Mouse (Mus musculus) layer of hippocampus, adult 9-11 months (tissue): ENCODE data around the gene Aldoc.

Source experiments
- DNase-seq: peaks from one replicate; pipeline ENCODE4 v3.0.0; 2022

Aldoc gene

DNA sequence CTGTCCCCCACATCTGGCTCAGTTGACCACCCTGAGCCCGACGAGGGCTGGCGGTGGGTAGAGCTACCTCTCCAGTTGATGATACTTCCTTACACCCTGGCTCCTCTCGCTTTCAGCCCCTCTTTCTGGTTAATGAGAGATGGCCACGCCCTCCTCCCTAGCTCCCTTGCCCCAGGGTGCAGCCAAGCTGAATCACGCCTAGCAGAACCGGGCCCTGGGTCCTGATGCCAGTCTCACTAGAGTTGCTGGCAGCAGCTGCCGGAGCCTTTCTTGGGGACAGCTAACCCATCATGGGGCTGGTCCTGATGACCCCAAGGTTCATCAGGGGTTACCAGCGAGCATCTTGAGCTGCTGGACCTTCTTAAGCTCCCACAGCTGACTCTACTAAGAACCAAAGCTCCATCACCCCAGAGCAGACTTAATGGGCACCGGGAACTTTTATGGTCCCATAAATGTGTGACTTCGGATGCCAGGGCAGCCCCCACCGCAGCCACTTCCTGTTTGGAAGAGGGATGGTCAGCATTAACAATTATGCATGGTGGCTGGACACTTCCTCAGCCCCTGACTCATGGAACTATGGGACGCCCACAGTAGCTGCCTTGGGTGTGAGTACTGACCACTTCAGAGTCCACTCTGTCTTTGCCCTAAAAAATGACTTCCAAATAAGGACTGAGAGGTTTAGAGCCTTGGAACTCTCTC is 40.7 kb downstream of the Aldoc start:
- no peak for DNase-seq

DNA sequence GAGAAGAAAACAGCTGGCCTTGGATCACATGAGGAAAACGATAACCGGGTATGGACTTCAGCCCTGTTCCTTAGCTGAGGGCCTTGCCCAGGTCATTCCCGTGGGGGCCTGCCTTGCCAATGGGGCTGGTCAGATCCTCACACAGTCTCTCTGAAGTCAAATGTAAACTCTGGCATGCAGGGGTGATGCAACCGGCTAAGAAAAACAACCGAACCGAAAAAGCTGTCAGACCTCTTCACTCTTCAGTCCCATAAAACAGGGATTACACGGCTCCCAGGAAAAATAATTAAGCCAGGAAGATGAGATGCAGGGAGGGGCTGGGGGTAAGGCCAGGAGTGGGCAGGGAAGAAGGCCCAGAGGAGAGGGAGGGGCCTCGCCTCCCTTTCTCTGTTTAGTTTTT is 41.3 kb downstream of the Aldoc start:
- DNase-seq = no peak

DNA sequence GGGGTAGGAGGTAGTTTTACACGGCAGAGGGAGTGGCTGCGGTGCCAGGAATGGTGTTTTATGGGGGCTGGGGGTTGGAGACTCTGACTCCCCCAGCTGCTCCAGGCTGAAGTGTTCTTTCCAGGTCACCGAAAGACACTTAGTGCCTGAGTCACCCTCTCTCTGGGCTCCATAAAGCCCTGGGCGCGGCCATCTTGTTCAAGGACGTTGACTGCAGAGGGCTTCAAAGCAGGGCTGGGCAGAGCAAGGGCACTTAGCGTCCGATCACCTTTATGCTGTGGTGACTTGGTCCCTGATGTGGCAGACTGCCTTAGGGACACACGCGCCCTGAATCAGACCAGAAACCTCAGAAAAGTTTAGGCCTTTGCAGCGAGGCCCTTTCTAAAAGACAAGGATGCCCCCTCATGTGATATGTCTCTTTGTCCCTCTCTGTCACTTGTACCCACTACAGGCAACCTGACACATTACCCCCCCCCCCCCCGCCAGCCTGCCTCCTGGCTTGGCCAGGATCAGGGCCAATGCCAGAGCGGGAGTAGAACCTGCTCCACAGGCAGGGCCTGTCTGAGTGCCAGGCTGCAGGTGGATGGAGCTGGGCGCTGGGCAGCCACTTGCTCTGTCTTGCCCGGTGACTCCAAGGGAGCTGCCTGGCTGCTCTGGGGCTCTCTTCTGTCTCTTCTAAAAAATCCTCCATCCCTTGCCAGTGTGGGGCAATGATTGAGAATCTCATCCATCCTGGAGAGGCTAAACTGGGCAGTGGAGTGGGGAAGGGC is 44.9 kb downstream of the Aldoc start:
- no peak for DNase-seq

DNA sequence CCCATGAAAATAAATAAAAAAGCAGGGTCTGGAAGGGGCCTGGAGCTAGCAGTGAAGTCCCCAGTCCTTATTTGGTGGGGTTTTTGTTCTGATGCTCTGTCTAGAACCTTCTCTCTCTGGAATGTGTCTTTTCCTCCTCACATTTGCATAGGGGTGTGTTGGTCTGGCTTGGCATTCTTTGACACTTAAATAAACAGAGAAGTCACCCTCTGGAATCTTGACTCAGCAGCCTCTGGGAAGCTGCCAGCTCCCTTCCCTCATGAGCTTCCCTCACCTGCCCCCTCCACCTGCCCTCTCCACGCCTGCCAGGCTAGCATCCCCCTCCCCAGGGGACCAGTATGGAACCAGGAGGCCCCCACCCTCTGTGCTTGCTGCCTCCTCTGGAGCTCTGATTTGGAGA is 47.6 kb downstream of the Aldoc start:
- no peak for DNase-seq

- no peak for DNase-seq
Measured at GRCm38 (mm10) chr11:78371711-78372110, 48.9 kb downstream of the Aldoc start.

DNA sequence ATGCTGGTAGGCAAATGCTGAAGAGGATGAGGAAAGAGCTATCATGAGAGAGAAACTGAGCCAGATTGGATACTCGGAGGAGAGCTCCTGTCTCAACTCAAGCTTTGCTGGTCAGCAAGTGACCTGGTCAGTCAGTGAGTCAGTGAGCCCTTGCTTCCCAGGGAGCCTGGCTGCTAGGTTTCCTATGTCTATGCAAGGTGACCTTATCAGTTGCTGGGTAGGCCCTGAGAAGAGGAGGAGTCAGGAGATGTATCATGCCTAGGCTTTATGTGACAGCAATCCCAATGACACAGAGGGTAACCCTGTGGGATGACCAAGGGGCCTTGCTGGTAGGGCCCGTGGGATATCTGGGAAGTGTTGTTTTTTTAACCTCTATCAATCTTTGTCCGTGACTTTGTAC is 49.4 kb downstream of the Aldoc start:
- DNase-seq = no peak

GRCm38 (mm10) chr11:78372610-78373009 is 49.8 kb downstream of the Aldoc start:
- no peak for DNase-seq

GRCm38 (mm10) chr11:78374147-78374546 is 51.4 kb downstream of the Aldoc start:
- no peak for DNase-seq
